Mouse (Mus musculus) cerebellum, postnatal 36 days (tissue): ENCODE measurements around the gene Ptpn9.
"Not testable (repeated sequence)": the region's sequence is repeated elsewhere in the genome, so short reads cannot be mapped to it uniquely, and the experiment has no call there.

ENCODE experiments used
- DNase-seq, 2 experiments: peaks; one replicate each; pipeline ENCODE4 v3.0.0; 2021 to 2022; ENCODE audit warnings: mixed read lengths in 2 of 2

The Ptpn9 gene

GRCm38 (mm10) chr9:56994286-56995197 is at the start of gene Ptpn9:
Ptpn9 (plus strand) TSS chr9:56994923.
- DNase-seq: peak; percentile 84 to 89

GRCm38 (mm10) chr9:56947481-56947880 is 47.2 kb upstream of the Ptpn9 start:
- peak; percentile 38 to 56 for DNase-seq

GRCm38 (mm10) chr9:56948699-56949098 is 46.0 kb upstream of the Ptpn9 start:
- not testable (repeated sequence) for DNase-seq

- DNase-seq: no peak
Measured at GRCm38 (mm10) chr9:56949767-56950166, 45.0 kb upstream of the Ptpn9 start.

GRCm38 (mm10) chr9:56950414-56951400 is 44.0 kb upstream of the Ptpn9 start, which contains the start of gene Snupn:
Snupn (plus strand) TSS chr9:56950878.
- peak; percentile 95 to 96 for DNase-seq

- no peak for DNase-seq
Measured at GRCm38 (mm10) chr9:56953562-56953961, 41.2 kb upstream of the Ptpn9 start.

- no peak for DNase-seq
Measured at GRCm38 (mm10) chr9:56956966-56957675, 37.6 kb upstream of the Ptpn9 start.

GRCm38 (mm10) chr9:56958689-56959088 is 36.0 kb upstream of the Ptpn9 start:
- DNase-seq: no peak

GRCm38 (mm10) chr9:56961591-56961990 is 33.1 kb upstream of the Ptpn9 start:
- DNase-seq: no peak

GRCm38 (mm10) chr9:56970158-56970557 is 24.6 kb upstream of the Ptpn9 start:
- no peak for DNase-seq

- DNase-seq: no peak
Measured at GRCm38 (mm10) chr9:56973960-56974524, 20.7 kb upstream of the Ptpn9 start.

- DNase-seq: no peak
Measured at GRCm38 (mm10) chr9:56975199-56975598, 19.5 kb upstream of the Ptpn9 start.

GRCm38 (mm10) chr9:56980186-56980585 is 14.5 kb upstream of the Ptpn9 start:
- DNase-seq: no peak

GRCm38 (mm10) chr9:56981502-56981901 is 13.2 kb upstream of the Ptpn9 start:
- DNase-seq: no peak

- DNase-seq: peak; percentile 56 to 57
Measured at GRCm38 (mm10) chr9:56995198-56996027, 690 bp downstream of the Ptpn9 start.

GRCm38 (mm10) chr9:56996028-56996346 is 1.3 kb downstream of the Ptpn9 start:
- DNase-seq: peak in 1 of 2 experiments; percentile 3

GRCm38 (mm10) chr9:56997206-56997605 is 2.5 kb downstream of the Ptpn9 start:
- DNase-seq: peak; percentile 7 to 14

- no peak for DNase-seq
Measured at GRCm38 (mm10) chr9:57003011-57003410, 8.3 kb downstream of the Ptpn9 start.

GRCm38 (mm10) chr9:57012393-57012792 is 17.7 kb downstream of the Ptpn9 start:
- DNase-seq: no peak

GRCm38 (mm10) chr9:57012895-57013294 is 18.2 kb downstream of the Ptpn9 start:
- DNase-seq: no peak

- no peak for DNase-seq
Measured at GRCm38 (mm10) chr9:57013756-57014155, 19.0 kb downstream of the Ptpn9 start.
